Mouse (Mus musculus): ENCODE results near the gene Rnf26.
A peak's percentile ranks its signal among the peaks of the same experiment; 100 is the strongest.

Rnf26 gene

DNA sequence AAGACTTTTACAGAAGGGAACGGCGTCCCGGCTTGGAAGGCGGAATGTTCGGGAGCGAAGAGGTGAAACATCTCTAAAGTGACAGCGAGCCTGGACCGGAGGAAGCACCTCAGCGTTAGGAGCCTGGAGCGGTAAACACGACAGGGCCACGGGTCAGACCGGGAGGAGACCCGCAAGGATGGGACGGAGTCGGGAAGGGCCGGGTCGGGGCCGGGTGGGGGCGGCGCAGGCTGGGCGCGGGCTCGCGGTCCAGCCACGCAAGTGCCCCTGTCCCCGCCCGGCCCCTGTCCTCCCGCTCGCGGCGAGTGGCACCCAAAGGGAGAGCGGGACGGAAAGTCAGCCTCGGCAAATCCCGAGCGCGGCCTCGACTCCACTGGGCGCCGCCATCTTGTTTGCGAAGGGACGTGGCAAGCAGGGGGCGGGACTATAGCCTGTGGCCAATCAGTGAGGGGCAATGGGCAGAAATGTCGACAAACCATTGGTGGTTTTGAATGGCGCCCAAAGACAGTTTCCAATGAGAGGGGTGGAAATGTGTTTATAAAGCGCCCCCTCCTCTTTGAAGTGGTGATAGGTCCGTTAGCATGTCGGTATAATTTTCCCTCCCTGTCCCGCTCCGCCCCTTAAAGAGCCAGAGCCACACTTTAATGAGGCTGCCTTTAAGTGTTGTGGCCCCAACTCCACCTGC, at the start of gene Rnf26, which contains the start of gene Gm49380:
Gene Rnf26, minus strand, starts transcription at position 413 of the 685 bp plus-strand sequence.
Gene Gm49380, minus strand, starts transcription at position 396 of the 685 bp plus-strand sequence.
- H3K36me3 ChIP-seq (ENCODE audit: control insufficient read depth, insufficient read depth, low read length, poor library complexity, severe bottlenecking), result no peaks in the 10 kb centered on the region
- H3K27me3 ChIP-seq (ENCODE audit: control insufficient read depth, insufficient read depth, low read length, poor library complexity, severe bottlenecking), result no peaks in the 10 kb centered on the region
- peak; percentile 98 for DNase-seq (ENCODE audit: low read depth, low spot score)

- peaks cover 27% of the 10 kb centered on the region for H3K36me3 ChIP-seq (ENCODE audit: control insufficient read depth, insufficient read depth, low read length, poor library complexity, severe bottlenecking)
- DNase-seq (ENCODE audit: low read depth, low spot score), result no peak
- no peaks in the 10 kb centered on the region for H3K27me3 ChIP-seq (ENCODE audit: control insufficient read depth, insufficient read depth, low read length, poor library complexity, severe bottlenecking)
Observed at GRCm38 (mm10) chr9:44159886-44160285, 46.6 kb upstream of the Rnf26 start.

GRCm38 (mm10) chr9:44147290-44147689, 34.0 kb upstream of the Rnf26 start:
- Histone ChIP-seq H3K27me3 (ENCODE audit: control insufficient read depth, insufficient read depth, low read length, poor library complexity, severe bottlenecking) (no peaks in the 10 kb centered on the region), H3K36me3 (ENCODE audit: control insufficient read depth, insufficient read depth, low read length, poor library complexity, severe bottlenecking) (peaks cover 10% of the 10 kb centered on the region; the same call in 1 of the 2 replicates)
- DNase-seq (ENCODE audit: low read depth, low spot score), result peak; percentile 38

GRCm38 (mm10) chr9:44144718-44145060, 31.4 kb upstream of the Rnf26 start:
- peaks cover 8% of the 10 kb centered on the region; the same call in 1 of the 2 replicates for H3K36me3 ChIP-seq (ENCODE audit: control insufficient read depth, insufficient read depth, low read length, poor library complexity, severe bottlenecking)
- no peaks in the 10 kb centered on the region for H3K27me3 ChIP-seq (ENCODE audit: control insufficient read depth, insufficient read depth, low read length, poor library complexity, severe bottlenecking)
- no peak for DNase-seq (ENCODE audit: low read depth, low spot score)

DNA sequence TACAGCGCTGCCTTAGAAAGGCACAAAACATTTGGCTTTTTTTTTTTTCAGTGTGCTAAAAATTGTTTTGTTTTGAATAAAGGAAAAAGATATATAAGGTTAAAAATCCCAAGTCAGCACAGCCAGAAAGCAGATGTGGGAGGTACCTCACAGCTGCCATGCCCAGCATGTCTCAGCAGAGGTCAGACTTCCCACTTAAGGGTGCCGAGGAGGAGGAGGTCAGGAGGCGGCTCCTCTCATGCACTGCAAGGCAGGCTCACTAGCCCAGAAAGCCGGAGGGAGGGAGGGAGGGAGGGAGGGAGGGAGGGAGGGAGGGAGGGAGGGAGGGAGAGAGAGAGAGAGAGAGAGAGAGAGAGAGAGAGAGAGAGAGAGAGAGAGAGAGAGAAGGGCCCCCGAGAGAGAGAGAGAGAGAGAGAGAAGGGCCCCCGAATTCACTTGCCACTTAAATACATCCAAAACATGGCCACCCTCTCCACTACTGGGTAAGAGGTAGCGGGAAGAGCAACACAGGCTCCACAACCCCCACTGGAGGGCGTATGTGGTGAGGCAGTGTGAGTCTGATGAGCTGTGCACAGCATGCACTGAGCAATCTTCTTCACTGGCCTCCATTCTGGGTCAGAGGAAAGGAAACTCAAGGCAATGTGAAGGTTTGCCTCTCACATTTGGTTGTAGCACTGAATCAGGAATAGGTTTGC, 30.9 kb upstream of the Rnf26 start:
- Histone ChIP-seq H3K36me3 (ENCODE audit: control insufficient read depth, insufficient read depth, low read length, poor library complexity, severe bottlenecking) (peaks cover 8% of the 10 kb centered on the region; the same call in 1 of the 2 replicates), H3K27me3 (ENCODE audit: control insufficient read depth, insufficient read depth, low read length, poor library complexity, severe bottlenecking) (no peaks in the 10 kb centered on the region)
- DNase-seq (ENCODE audit: low read depth, low spot score), result no peak

- H3K36me3 ChIP-seq (ENCODE audit: control insufficient read depth, insufficient read depth, low read length, poor library complexity, severe bottlenecking), result peaks cover 8% of the 10 kb centered on the region; the same call in 1 of the 2 replicates
- DNase-seq (ENCODE audit: low read depth, low spot score), result no peak
- H3K27me3 ChIP-seq (ENCODE audit: control insufficient read depth, insufficient read depth, low read length, poor library complexity, severe bottlenecking), result no peaks in the 10 kb centered on the region
Observed at GRCm38 (mm10) chr9:44143421-44143820, 30.1 kb upstream of the Rnf26 start.

GRCm38 (mm10) chr9:44141951-44142350, 28.6 kb upstream of the Rnf26 start:
- Histone ChIP-seq H3K36me3 (ENCODE audit: control insufficient read depth, insufficient read depth, low read length, poor library complexity, severe bottlenecking) (peaks cover 8% of the 10 kb centered on the region; the same call in 1 of the 2 replicates), H3K27me3 (ENCODE audit: control insufficient read depth, insufficient read depth, low read length, poor library complexity, severe bottlenecking) (no peaks in the 10 kb centered on the region)
- DNase-seq (ENCODE audit: low read depth, low spot score), result no peak

DNA sequence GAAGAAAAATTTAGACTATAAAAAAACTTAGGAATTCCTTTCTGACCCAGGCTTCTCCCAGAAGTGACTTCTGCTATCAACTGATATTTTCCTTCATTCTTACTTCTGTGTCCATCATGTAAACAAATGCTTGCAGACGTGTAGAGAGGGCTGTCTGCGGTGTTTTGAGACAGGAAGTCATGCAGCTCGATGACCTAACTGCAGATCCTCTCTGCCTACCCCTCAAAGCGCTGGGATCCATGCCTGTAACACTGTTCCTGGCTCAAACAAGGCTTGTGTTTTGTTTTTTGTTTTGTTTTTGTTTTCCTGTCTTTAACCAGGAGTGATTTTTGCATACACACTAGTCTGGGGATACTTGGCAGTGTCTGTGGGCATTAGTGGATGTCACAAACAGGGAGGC, 24.5 kb upstream of the Rnf26 start:
- Histone ChIP-seq H3K36me3 (ENCODE audit: control insufficient read depth, insufficient read depth, low read length, poor library complexity, severe bottlenecking) (no peaks in the 10 kb centered on the region), H3K27me3 (ENCODE audit: control insufficient read depth, insufficient read depth, low read length, poor library complexity, severe bottlenecking) (peaks cover 3% of the 10 kb centered on the region; the same call in 1 of the 2 replicates)
- no peak for DNase-seq (ENCODE audit: low read depth, low spot score)

DNA sequence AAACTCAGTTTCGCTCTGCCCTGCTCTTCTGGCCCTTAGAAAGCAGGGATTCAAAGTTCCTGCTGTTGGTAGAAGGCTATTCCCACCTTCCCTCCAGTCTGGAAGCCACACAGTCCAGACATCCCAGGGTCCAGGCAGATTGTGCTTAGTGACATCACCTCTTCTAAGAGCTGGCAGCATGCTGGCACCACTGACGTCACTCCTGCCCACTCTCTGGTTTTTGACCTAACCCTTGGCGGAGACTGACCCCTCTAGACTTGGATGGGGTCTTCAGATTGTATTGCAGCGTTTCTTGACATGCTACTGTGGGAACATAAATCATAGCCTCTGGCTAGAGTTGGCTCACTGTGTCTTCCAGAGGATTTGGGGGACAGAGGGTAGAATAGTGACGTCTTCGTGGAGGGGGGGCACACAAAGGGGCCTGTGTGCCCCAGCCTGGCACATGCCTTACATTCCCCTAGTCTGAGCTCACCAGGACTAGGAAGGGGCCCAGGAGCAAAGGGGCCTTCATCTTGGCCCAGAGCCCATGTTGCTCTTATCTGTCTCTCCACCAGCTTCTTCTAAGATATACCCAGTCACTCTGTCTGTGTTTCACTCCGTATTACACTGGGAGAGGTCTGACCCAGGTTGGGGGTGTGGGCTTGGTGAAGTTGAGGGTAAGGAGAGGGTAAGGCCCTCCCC, 22.6 kb upstream of the Rnf26 start:
- no peaks in the 10 kb centered on the region for H3K36me3 ChIP-seq (ENCODE audit: control insufficient read depth, insufficient read depth, low read length, poor library complexity, severe bottlenecking)
- H3K27me3 ChIP-seq (ENCODE audit: control insufficient read depth, insufficient read depth, low read length, poor library complexity, severe bottlenecking), result peaks cover 3% of the 10 kb centered on the region; the same call in 1 of the 2 replicates
- DNase-seq (ENCODE audit: low read depth, low spot score), result no peak

GRCm38 (mm10) chr9:44134851-44135730, 21.8 kb upstream of the Rnf26 start:
- Histone ChIP-seq H3K36me3 (ENCODE audit: control insufficient read depth, insufficient read depth, low read length, poor library complexity, severe bottlenecking) (no peaks in the 10 kb centered on the region), H3K27me3 (ENCODE audit: control insufficient read depth, insufficient read depth, low read length, poor library complexity, severe bottlenecking) (peaks cover 3% of the 10 kb centered on the region; the same call in 1 of the 2 replicates)
- DNase-seq (ENCODE audit: low read depth, low spot score), result peak; percentile 28

DNA sequence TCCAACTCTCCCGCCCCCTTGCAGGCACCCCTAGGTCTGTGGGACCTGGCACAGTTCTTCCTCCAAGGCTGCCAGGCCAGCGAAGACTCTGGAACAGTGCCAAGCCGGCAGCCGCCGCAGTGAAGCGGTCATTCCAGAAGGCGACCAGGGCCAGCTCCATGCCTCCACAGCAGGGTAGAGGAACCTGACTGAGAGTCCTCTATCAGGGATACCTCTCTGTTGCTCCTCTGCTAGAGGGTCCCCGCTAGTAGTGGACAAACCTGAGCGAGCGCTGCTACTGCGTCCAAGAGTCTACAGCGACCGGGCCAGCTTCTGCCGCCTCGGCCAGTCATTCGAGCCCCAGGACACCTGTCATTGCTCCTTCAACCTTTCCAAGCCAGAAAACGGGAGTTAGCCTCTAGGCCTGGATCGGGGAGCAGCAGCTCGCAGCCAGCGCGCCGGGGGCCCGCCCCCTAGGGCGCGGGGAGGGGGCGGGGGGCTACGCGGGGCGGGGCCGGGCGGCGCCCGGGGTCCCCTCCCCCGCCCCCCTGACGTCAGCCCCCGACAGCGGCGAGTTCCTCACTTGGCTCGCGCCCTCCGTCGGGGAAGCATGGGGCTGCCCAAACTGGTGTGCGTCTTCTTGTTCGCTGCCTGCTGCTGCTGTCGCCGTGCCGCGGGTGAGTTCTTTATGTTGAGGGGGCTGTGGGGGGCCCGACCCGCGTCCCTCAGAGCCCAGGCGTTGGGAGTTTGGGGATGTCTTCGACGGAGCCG, 21.0 kb upstream of the Rnf26 start, which contains the start of gene Mcam:
Gene Mcam, plus strand, starts transcription at position 369 of the 750 bp plus-strand sequence.
- peak; percentile 42 for DNase-seq (ENCODE audit: low read depth, low spot score)
- Histone ChIP-seq H3K36me3 (ENCODE audit: control insufficient read depth, insufficient read depth, low read length, poor library complexity, severe bottlenecking) (no peaks in the 10 kb centered on the region), H3K27me3 (ENCODE audit: control insufficient read depth, insufficient read depth, low read length, poor library complexity, severe bottlenecking) (peaks cover 3% of the 10 kb centered on the region; the same call in 1 of the 2 replicates)

- Histone ChIP-seq H3K36me3 (ENCODE audit: control insufficient read depth, insufficient read depth, low read length, poor library complexity, severe bottlenecking) (no peaks in the 10 kb centered on the region), H3K27me3 (ENCODE audit: control insufficient read depth, insufficient read depth, low read length, poor library complexity, severe bottlenecking) (peaks cover 3% of the 10 kb centered on the region; the same call in 1 of the 2 replicates)
- no peak for DNase-seq (ENCODE audit: low read depth, low spot score)
Observed at GRCm38 (mm10) chr9:44133287-44133686, 20.0 kb upstream of the Rnf26 start.

- DNase-seq (ENCODE audit: low read depth, low spot score), result no peak
- Histone ChIP-seq H3K36me3 (ENCODE audit: control insufficient read depth, insufficient read depth, low read length, poor library complexity, severe bottlenecking) (no peaks in the 10 kb centered on the region), H3K27me3 (ENCODE audit: control insufficient read depth, insufficient read depth, low read length, poor library complexity, severe bottlenecking) (peaks cover 3% of the 10 kb centered on the region; the same call in 1 of the 2 replicates)
Observed at GRCm38 (mm10) chr9:44132200-44132599, 18.9 kb upstream of the Rnf26 start.

All from splenic B cell, adult 2 months (primary cell).